Mouse (Mus musculus) liver, adult 2 months (tissue): Measurements from ENCODE around the gene Pum1.
"Not testable (repeated sequence)": the region's sequence is repeated elsewhere in the genome, so short reads cannot be mapped to it uniquely, and the experiment has no call there.

Experiments
- CTCF ChIP-seq: fragments of 200-500 bp; IDR thresholded peaks from 2 replicates; pipeline ENCODE4 v1.5.1; 2011; ENCODE audit warnings: low read depth, low read length, control low read depth
- POLR2A ChIP-seq: fragments of 200-500 bp; IDR thresholded peaks from 2 replicates; pipeline ENCODE4 v1.6.1; 2011; ENCODE audit warnings: low read length, control low read depth; ENCODE audit not compliant: insufficient read depth; ENCODE audit errors: extremely low read depth

DNA sequence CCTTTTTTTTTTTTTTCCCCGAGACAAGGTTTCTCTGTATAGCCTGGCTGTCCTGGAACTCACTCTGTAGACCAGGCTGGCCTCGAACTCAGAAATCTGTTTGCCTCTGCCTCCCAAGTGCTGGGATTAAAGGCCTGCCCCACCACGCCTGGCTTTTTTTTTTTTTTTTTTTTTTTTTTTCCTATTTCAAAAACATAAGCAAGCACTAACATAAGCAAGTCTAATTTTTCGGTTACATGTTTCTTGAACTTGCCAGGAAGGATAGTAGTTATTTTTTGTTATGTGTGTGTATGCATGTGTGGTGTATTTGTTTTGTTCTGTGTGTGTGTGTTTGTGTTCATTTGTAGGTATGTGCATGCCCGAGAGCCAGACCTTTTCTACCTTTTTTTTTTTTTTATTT is 6.9 kb downstream of the Pum1 start:
- not testable (repeated sequence) for TF ChIP-seq CTCF, POLR2A
